12 mouse cellular contexts compared by ENCODE assay signal in genomic region chrX:11892396-11892795, GRCm38 (mm10).
"Had no signal": no experiment of that assay in that cellular context is flagged by ENCODE, and none has a peak within 500 bp of the region (broad histone marks: within the 10 kb centered on the region; RNA-seq: fewer than 3 reads in every experiment).

No protein-coding gene starts in this region.

- DNase-seq: kidney, adult 18-20 months; kidney, adult 9 months; kidney, postnatal 14 days; kidney, postnatal 4 days; liver, embryonic 13.5 days; lung, adult 2 months; lung, postnatal 14 days; lung, postnatal 4 days; midbrain, embryonic 14.5 days; right cerebral cortex, adult 18-20 months; thymus, adult 18-20 months; thymus, postnatal 14 days had no signal

- H3K27ac ChIP-seq: liver, embryonic 13.5 days had no signal

- H3K36me3 ChIP-seq: liver, embryonic 13.5 days had no signal

- H3K27me3 ChIP-seq: liver, embryonic 13.5 days had no signal

- H3K4me3 ChIP-seq: liver, embryonic 13.5 days had no signal
